Mouse (Mus musculus) limb, embryonic 14.5 days (tissue): ENCODE data around the gene Mindy3. TPM values are rescaled to one million over a fixed set of nuclear protein-coding genes. Genes with fewer than 3 reads are reported as not detected.

Source experiments
- ATAC-seq: fragments of 200-750 bp; cut with Nextera tagmentation; 2 replicates; pipeline ENCODE4 v1.8.0; 2017; ENCODE audit warnings: low read depth, moderate number of reproducible peaks, moderate TSS enrichment; ENCODE audit not compliant: low FRiP score
- DNase-seq: peaks from one replicate; pipeline ENCODE4 v3.0.0-alpha.2; 2015; ENCODE audit warnings: low spot score
- H3K27ac ChIP-seq: fragments of 300-500 bp; sonication (generic); replicated peaks from 2 replicates; pipeline ENCODE4 v1.5.1; 2014; ENCODE audit warnings: low read depth, mild to moderate bottlenecking, low read length, moderate library complexity, mixed read lengths
- H3K27me3 ChIP-seq: fragments of 300-500 bp; sonication (generic); 2 replicates; pipeline ENCODE4 v1.6.1; 2014; ENCODE audit warnings: low read length, mixed read lengths; ENCODE audit not compliant: control insufficient read depth, insufficient read depth
- H3K36me3 ChIP-seq: fragments of 300-500 bp; sonication (generic); 2 replicates; pipeline ENCODE4 v1.6.1; 2014; ENCODE audit warnings: mild to moderate bottlenecking, low read length, moderate library complexity, mixed read lengths; ENCODE audit not compliant: control insufficient read depth, insufficient read depth
- H3K4me1 ChIP-seq: fragments of 300-500 bp; sonication (generic); 2 replicates; pipeline ENCODE4 v1.6.1; 2014; ENCODE audit warnings: antibody characterized with exemption, low read length, mixed read lengths; ENCODE audit not compliant: control insufficient read depth, insufficient read depth
- H3K4me2 ChIP-seq: fragments of 300-500 bp; sonication (generic); replicated peaks from 2 replicates; pipeline ENCODE4 v1.6.1; 2014; ENCODE audit warnings: low read depth, mild to moderate bottlenecking, low read length, moderate library complexity; ENCODE audit not compliant: severe bottlenecking
- H3K4me3 ChIP-seq: fragments of 300-500 bp; sonication (generic); replicated peaks from 2 replicates; pipeline ENCODE4 v1.5.1; 2014; ENCODE audit warnings: low read length
- H3K9ac ChIP-seq: fragments of 300-500 bp; sonication (generic); 2 replicates; pipeline ENCODE4 v1.6.1; 2014; ENCODE audit warnings: mild to moderate bottlenecking, low read depth, low read length, moderate library complexity; ENCODE audit not compliant: severe bottlenecking
- H3K9me3 ChIP-seq: fragments of 300-500 bp; sonication (generic); 2 replicates; pipeline ENCODE4 v1.6.1; 2016; ENCODE audit warnings: low read length; ENCODE audit not compliant: control insufficient read depth
- POLR2A ChIP-seq: fragments of 200-500 bp; IDR thresholded peaks from 2 replicates; pipeline ENCODE4 v1.8.0; 2012; ENCODE audit warnings: inconsistent platforms, mild to moderate bottlenecking, moderate library complexity, borderline replicate concordance; ENCODE audit not compliant: insufficient read depth, insufficient read length; ENCODE audit errors: extremely low read depth
- WGBS: fragments of 180-500 bp; shearing (Covaris S2); extraction: QIAGEN DNeasy Blood & Tissue Kit; methylation state at CpG from one replicate; pipeline ENCODE4 v1.1.7; 2014; 5-methylcytosine and 5-hydroxymethylcytosine counted together
- polyA plus RNA-seq, 2 experiments: library from polyadenylated mRNA; depleted of rRNA in 1 of 2; stranded (reverse) in 1 of 2; unstranded in 1 of 2; fragments of >200 nt; fragmentation: Nextera tagmentation in 1 of 2; extraction: Ambion mirVana in 1 of 2; gene quantifications; 2 replicates each; pipeline versions ENCODE4 v1.2.1 to v1.2.3; 2012 to 2014

Gene Mindy3
- polyA plus RNA-seq (2012; rRNA removed) (36.9 and 37.1 TPM in 2 replicates), polyA plus RNA-seq (2014; fragmentation: Nextera tagmentation; extraction: Ambion mirVana) (22.6 and 25.4 TPM in 2 replicates)

DNA sequence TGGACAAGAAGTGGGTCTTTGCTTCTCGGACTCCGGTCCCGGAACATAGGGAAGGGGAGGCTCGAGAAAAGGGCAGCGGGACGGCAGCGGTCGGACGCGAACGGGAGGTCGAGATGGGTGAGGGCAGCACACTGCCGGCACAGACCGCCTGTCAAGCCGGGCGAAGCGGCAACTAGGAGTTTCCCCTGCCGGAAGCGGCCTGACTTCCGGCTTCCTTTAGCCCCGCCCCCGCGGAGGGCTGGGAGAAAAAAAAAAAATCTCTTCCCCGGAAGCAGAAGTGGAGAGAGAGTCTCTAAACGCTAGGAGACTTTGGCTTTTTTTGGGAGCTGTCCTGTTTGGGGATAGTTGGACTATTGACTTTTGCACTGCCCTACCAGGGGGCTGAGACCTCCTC lies at the start of gene Mindy3:
TSS of gene Mindy3 (minus strand) at position 209 of the 394 bp plus-strand sequence.
- H3K27me3 ChIP-seq = no peaks in the 10 kb centered on the region
- H3K9ac ChIP-seq = peak within 1 kb of the TSS; percentile 71
- ATAC-seq (peak; percentile 86), DNase-seq (peak; percentile 89)
- TF ChIP-seq POLR2A = peak; percentile 70; the same call in 1 of the 2 replicates
- H3K4me3 ChIP-seq = peak within 1 kb of the TSS; percentile 75
- peak within 1 kb of the TSS; percentile 65 for H3K4me2 ChIP-seq
- H3K36me3 ChIP-seq = no peaks in the 10 kb centered on the region
- peaks cover 8% of the 10 kb centered on the region; the same call in 1 of the 2 replicates for H3K4me1 ChIP-seq
- WGBS = 1% methylated on average over 19 of the region's 25 CpGs
- no peaks in the 10 kb centered on the region for H3K9me3 ChIP-seq
- H3K27ac ChIP-seq = 0 out of 2 replicates have a peak within 1 kb of the TSS, but pooled peaks have one; percentile 29

DNA sequence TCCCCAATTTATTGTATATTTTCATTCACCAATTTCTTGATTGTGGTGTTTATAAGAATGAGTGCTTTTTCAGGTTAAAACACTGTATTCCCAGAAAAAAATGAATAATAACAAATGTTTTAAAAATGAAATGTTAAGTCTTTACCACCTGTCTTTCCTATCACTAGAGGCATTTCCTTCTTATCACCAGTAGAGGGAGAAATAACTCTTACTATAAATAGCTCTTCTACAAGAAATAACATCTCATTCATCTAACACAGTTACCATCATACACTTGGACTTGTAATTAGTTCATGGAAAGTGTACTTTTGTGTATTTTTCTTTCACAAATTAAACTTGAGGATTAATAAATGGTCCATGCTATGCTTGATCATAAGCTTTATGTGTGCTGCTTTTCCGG lies 40.5 kb upstream of the Mindy3 start:
- TF ChIP-seq POLR2A = no peak
- Histone ChIP-seq H3K4me1 (no peaks in the 10 kb centered on the region), H3K9ac (no peak overlapping the region), H3K36me3 (no peaks in the 10 kb centered on the region), H3K27me3 (no peaks in the 10 kb centered on the region), H3K4me2 (no peak overlapping the region), H3K27ac (no peak overlapping the region), H3K9me3 (no peaks in the 10 kb centered on the region), H3K4me3 (no peak overlapping the region)
- 58% methylated on average over 1 of the region's 1 CpGs for WGBS
- DNase-seq (no peak), ATAC-seq (no peak)

DNA sequence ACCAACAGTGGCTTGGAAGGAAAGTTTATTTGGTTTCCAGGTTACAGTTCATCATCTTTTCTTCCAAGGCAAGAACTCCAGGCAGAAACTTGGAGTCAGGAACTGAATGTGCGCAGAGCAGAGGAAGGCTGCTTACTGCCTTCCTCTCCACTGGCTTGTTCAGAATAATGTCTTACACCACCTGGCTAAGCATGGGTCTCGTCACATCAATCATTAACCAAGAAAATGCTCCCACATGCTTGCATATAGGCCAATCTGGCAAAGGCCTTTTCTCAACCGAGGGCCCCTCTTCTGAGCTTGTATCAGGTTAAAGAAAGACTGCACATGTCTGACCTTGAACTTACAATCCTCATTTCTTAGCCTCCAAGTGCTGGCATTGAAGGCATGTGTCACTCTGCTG lies 30.8 kb upstream of the Mindy3 start:
- no peak for ATAC-seq
- WGBS = 78% methylated on average over 3 of the region's 3 CpGs
- Histone ChIP-seq H3K27ac (no peak overlapping the region), H3K4me1 (no peaks in the 10 kb centered on the region), H3K36me3 (no peaks in the 10 kb centered on the region), H3K9ac (no peak overlapping the region), H3K9me3 (no peaks in the 10 kb centered on the region), H3K4me3 (no peak overlapping the region), H3K4me2 (no peak overlapping the region), H3K27me3 (no peaks in the 10 kb centered on the region)
- DNase-seq = no peak
- no peak for TF ChIP-seq POLR2A

DNA sequence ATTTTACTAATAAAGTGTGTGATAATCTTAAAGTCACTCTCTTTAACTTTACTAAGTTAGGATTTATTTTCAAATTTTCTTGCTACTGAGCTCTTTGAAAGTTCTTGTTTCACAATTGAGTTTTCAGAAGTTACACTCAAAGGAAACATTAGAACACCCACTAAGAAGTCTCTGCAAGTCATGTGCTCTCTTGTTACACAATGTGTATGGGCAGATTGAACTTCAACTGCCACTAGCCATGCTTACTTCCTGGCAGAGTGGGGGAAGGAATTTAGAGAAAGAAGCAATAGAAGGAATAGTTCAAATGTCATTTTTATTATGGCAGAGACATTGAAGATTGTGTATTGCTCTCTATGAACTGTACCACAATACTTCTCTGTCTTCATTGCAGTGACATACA lies 20.9 kb upstream of the Mindy3 start:
- no peak for TF ChIP-seq POLR2A
- no peaks in the 10 kb centered on the region for H3K9me3 ChIP-seq
- no peak for DNase-seq
- H3K36me3 ChIP-seq = no peaks in the 10 kb centered on the region
- H3K4me1 ChIP-seq = no peaks in the 10 kb centered on the region
- no peak overlapping the region for H3K4me3 ChIP-seq
- H3K4me2 ChIP-seq = no peak overlapping the region
- H3K9ac ChIP-seq = no peak overlapping the region
- H3K27me3 ChIP-seq = no peaks in the 10 kb centered on the region
- H3K27ac ChIP-seq = no peak overlapping the region
- ATAC-seq = no peak

DNA sequence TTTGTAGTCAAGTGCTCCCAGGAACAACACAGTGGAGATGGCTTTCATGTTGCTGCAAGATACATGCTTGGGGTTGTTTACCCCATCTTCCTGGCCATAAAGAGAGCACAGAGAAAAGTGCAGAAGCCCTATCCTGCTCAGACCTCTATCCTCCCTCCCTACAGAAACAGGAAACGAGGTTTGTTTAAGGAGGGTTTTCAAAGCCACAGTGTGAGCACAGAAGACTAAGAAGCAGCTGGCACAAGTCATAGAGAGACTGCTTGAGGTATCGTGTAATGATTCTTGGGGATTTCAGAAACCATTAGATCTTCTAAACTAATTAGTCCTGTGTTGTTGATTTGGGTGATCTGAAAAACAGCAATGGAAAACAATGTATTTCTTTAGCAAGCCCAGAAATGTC lies 20.3 kb upstream of the Mindy3 start:
- H3K4me1 ChIP-seq = no peaks in the 10 kb centered on the region
- no peak overlapping the region for H3K9ac ChIP-seq
- no peaks in the 10 kb centered on the region for H3K9me3 ChIP-seq
- no peak overlapping the region for H3K27ac ChIP-seq
- DNase-seq = no peak
- no peak overlapping the region for H3K4me3 ChIP-seq
- H3K36me3 ChIP-seq = no peaks in the 10 kb centered on the region
- ATAC-seq = no peak
- H3K27me3 ChIP-seq = no peaks in the 10 kb centered on the region
- H3K4me2 ChIP-seq = no peak overlapping the region
- 39% methylated on average over 2 of the region's 2 CpGs for WGBS
- TF ChIP-seq POLR2A = no peak

DNA sequence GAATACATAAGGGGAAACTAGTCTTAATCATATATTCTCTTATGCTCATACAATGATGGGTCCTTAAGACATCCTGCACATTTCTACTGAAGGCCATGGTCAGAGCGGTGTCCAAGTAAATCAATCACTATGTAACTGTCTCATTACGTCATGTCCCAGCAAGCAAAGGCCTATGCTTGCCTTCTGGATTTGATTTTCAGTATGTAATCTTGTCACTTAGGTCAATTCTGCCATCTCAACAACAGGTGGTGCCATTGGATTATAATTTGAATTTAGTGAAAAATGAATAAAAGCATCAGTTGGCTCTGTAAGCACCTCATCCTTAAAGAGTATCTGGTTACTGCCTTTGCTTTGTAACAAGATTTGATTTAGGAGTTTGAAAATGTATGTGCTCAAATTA lies 18.9 kb upstream of the Mindy3 start:
- H3K4me3 ChIP-seq = no peak overlapping the region
- H3K9me3 ChIP-seq = no peaks in the 10 kb centered on the region
- H3K36me3 ChIP-seq = no peaks in the 10 kb centered on the region
- H3K27ac ChIP-seq = no peak overlapping the region
- no peaks in the 10 kb centered on the region for H3K27me3 ChIP-seq
- no peak overlapping the region for H3K4me2 ChIP-seq
- 46% methylated on average over 2 of the region's 2 CpGs for WGBS
- DNase-seq (peak; percentile 55), ATAC-seq (no peak)
- H3K9ac ChIP-seq = no peak overlapping the region
- TF ChIP-seq POLR2A = no peak
- H3K4me1 ChIP-seq = no peaks in the 10 kb centered on the region
